Mouse (Mus musculus) liver, adult (tissue): ENCODE results near the gene Man1a2.

Source experiments
- GATA4 ChIP-seq: IDR thresholded peaks from 2 replicates; pipeline ENCODE4 v1.6.1; 2014; ENCODE audit warnings: mild to moderate bottlenecking, low read length; ENCODE audit not compliant: insufficient replicate concordance

Man1a2 gene

GRCm38 (mm10) chr3:100547913-100548292 lies 137.4 kb downstream of the Man1a2 start:
- no peak for TF ChIP-seq GATA4

- TF ChIP-seq GATA4: no peak
Measured at GRCm38 (mm10) chr3:100547162-100547912, 138.0 kb downstream of the Man1a2 start.

DNA sequence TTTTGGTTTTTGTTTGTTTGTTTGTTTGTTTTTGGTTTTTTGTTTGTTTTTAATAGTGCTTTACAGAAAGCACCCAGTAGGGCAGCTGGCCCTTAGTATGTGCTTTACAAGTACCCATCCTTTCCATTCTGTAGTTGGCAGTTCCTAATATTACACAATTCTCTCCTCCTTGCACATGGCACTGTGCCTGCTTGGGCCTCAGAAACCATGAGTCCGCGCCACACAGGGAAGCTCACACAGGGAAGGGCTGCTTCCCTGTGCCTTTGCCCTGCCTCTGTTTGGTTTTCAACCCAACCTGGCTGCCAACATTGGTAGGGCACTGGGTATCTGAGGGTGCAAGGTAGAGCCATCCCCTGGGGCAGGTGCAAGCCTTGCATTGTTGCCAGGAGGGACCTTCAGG lies 148.6 kb downstream of the Man1a2 start:
- no peak for TF ChIP-seq GATA4

DNA sequence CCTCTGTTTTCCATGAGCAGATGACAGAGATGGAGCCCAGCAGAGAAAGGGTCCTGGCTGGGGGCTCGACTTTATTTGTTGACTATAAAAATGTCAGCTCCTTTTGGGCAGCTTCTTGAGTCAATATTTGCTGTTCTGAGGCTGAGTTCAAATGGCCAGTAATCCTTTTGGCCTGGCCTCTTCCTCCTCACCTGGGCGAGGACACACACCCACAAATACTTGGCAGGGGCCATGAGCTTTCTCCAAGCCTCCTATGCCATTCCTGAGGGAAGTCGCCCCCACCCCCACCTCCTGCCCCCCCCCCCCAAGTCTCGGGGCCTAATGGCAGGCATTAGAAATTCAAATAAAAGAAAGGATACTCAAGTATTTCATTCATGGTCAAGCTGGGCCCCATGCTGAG lies 149.4 kb downstream of the Man1a2 start:
- TF ChIP-seq GATA4: no peak

- TF ChIP-seq GATA4: no peak
Measured at GRCm38 (mm10) chr3:100535298-100535697, 150.0 kb downstream of the Man1a2 start.

DNA sequence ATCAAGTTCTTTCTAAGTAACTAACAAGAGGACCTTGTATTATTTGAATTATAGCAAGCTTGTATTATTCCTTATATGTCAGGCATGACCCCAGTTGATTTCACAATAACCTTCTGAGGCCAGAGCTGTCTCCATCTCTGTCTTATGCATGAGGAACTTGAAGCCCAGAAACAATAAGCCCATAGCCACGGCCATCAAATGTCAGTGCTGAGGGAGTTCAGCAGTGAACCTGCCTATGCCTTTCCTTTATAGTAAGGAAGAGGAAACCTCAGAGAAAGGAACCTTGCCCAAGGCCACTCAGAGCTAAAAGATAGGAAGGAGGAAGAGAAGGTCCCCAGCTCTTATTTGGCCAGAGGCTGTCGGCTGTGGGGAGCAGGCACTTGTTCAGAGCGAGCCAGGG lies 150.9 kb downstream of the Man1a2 start:
- no peak for TF ChIP-seq GATA4

GRCm38 (mm10) chr3:100533429-100533828 lies 151.9 kb downstream of the Man1a2 start:
- TF ChIP-seq GATA4: no peak

DNA sequence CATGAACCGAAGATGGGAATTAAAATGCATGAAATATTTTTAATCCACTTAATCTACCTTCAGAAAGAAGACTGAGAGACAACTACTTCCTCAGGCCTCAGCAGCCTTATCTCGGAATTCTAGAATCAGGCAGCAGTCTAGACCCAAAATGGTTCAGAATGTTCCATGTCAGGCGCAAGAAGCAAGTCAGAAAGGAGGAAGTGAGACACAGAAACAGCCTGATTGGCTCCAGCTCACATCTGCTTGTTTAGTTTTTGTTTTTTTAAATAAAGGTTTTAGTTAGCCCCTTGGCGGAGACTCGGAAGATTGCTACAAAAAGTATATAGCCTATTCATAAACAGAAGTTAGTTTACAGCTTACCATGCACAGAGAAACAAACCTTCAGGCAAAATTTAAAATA lies 154.4 kb downstream of the Man1a2 start:
- no peak for TF ChIP-seq GATA4

DNA sequence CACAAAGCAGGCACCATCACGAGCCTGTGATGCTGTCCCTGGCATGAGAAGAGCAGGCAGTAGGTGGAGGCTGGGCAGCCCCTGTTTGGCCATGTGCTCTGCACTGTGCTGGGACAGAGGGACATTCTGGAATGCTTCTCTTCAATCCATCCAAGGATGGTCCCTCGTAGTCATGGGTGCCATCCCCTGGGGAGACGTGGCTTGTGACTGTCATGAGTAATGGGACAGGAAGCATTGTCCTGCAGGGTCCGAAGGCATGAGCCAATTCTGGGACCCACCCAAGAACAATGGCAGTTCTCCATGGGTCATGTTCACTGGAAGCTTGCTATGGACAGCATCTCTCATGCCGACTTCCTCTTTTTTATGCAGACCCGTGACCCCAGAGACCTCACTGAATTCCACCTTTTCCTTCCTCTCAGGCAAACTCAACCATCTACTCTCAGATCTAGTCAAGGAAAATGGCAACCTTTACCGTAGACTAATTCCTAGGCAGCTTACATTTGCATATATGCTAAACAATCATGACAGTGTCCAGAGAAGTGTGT lies 155.0 kb downstream of the Man1a2 start:
- no peak for TF ChIP-seq GATA4

DNA sequence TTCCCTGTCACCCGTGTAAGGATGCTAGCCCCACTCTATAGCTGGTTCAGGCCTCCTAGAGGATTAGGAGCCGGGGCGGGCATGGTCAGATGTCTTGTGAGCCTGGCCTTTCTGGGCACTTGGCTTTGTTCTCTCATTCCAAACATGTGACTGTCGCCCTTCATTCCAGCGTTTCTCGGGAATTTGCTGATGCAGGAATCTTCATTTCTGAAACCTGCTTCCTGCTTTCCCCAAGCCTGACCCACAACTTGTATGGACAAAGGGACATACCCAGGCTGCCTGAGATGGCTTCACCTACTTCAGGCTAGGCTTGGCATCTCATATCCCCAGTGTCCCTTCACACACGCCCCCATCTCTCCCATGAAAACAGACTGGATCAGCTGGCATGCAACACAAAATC lies 162.6 kb downstream of the Man1a2 start:
- no peak for TF ChIP-seq GATA4

DNA sequence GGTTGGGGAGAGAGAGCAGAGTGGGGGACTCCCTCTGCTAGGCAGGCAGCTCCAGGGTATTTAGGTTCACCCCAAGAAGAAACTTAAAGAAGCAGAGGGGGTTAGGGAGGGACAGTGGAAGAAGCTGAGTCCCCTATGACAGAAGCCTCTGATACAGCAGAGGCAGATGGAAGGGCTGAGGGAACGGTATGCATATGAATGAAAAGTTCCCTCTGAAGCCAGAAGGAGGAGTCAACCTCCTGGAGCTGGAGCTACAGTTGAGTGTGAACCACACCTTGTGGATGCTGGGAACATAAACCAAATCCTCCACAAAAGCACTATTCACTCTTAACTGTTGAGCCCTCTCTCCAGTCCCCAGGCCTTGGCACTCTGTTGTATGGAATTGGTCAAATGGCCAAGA lies 163.7 kb downstream of the Man1a2 start:
- no peak for TF ChIP-seq GATA4

DNA sequence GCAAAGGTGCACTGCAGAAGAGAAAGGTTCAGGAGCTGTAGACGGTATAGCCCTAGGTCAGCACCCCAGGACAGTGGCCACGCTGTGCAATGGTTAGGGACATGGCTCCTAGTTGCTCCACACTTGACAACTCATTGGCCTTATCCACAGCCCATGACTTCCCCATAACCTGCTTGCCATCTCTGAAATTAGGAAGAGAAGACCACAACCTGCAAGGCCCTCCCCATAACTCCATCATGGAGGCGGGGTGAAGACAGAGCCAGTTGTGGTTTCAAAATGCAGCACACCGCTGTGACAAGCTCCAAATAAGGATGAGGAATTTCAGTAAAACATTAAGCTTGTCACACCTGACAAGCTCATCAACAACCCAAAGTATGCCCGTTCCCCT lies 169.6 kb downstream of the Man1a2 start:
- TF ChIP-seq GATA4: no peak

DNA sequence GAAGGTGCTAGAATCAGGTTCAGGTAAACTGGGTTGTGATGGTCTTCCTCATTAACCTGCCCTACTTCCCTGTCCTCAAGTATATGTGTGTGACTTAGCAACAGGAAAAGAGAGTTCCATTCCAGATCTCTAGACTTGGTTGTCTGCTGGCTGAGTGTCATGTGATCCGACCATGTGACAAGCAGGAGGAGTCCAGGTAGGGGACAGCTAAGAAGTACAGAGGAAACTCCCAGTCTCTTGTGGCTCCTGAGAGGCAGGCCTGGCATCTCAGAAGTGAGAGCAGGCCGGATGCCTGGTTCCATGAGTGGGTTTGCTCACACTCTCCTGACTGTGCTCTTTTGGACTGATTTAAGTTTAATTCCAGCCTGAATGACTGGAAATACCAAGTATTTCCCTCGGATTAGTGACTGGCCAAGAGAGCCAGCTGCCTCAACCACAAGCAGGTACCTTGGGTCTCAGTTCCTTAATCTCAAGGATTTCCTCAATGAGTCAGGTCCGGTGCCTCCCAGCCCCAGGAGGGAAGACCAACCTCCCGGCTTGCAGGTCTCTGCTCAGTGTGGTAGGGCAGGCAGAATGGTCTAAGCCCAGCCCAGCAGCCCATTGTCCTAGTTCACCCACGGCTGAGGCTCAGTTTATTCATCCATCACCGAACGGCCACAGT lies 170.1 kb downstream of the Man1a2 start:
- no peak for TF ChIP-seq GATA4
